Mouse (Mus musculus): Measurements from ENCODE around the gene Nfia. TPM values are rescaled to one million over a fixed set of nuclear protein-coding genes. Genes with fewer than 3 reads are reported as not detected.

Nfia gene
- total RNA-seq, 1 experiment: 0.27 TPM

DNA sequence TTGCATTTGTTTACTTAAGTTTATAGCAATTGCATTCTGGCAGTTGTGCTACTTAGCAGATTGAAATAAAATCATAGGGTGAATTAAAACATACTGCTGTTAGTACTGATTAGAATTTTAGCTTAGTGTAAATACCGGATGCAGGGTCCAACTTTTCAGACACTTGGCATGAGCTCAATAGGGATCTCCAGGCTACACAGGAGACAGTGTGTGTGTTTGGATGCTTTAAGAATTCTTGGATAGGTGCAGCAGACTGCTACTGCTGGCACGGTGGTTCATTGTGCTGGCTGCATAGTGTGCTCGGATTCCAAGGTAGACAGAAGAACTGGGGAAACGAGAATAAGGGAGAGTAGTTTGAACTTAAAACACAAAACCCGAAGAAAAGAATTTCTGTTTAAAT lies 151.9 kb downstream of the Nfia start:
- Histone ChIP-seq H3K27ac (ENCODE audit: insufficient read depth, low read depth, low read length, poor library complexity, severe bottlenecking) (no peak overlapping the region), H3K4me1 (ENCODE audit: control insufficient read depth in 2 of 2, insufficient read depth in 2 of 2, low read length in 2 of 2, poor library complexity in 1 of 2) (no peaks in the 10 kb centered on the region), H3K36me3 (ENCODE audit: control insufficient read depth, insufficient read depth, low read length, poor library complexity, severe bottlenecking) (no peaks in the 10 kb centered on the region), H3K9me3 (ENCODE audit: control insufficient read depth, insufficient read depth, low read depth, low read length) (no peaks in the 10 kb centered on the region), H3K9ac (ENCODE audit: insufficient read depth, low read depth, low read length, poor library complexity, severe bottlenecking) (no peak overlapping the region), H3K4me3 (ENCODE audit: insufficient read depth in 1 of 2, low read depth in 1 of 2, low read length in 2 of 2, poor library complexity in 1 of 2, severe bottlenecking in 1 of 2) (no peak overlapping the region)
- TF ChIP-seq ZC3H11A (IDR thresholded peaks at IDR 0.05; ENCODE audit: borderline replicate concordance, low read depth, low read length) (no peak), CHD2 (IDR thresholded peaks at IDR 0.05; ENCODE audit: low read depth, low read length) (no peak), HCFC1 (IDR thresholded peaks at IDR 0.05; ENCODE audit: borderline replicate concordance, insufficient read depth, low read length) (no peak), MAFK (IDR thresholded peaks at IDR 0.05; ENCODE audit: insufficient read depth, low read depth, low read length) (no peak), ZNF384 (IDR thresholded peaks at IDR 0.05; ENCODE audit: low read depth, low read length) (no peak)
- in situ Hi-C loops (cut with MboI; ENCODE audit: low sequenced_read_pairs in 2 of 2, unreplicated experiment in 2 of 2): no loop called here
- DNase-seq (ENCODE audit: low read depth, low spot score): no peak

DNA sequence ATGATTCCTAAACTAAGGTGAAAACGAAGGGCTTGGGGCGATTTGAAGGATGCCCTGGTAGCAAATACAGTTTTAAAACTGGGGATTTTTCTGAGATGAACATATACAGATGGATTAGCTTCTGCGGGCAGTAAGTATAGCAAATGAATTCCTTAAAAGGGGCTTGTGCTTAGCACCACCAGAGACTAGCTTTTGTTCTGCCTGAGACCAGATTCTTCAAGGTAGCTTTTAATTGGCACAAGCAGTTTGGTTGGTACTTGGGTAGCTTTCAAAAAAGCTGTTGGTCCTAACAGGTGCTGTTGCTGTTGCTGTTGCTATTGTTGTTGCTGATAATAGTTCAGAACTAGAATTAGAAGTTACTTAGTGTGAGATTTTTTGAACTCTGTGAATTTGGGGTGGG lies 152.3 kb downstream of the Nfia start:
- H3K4me1 ChIP-seq (ENCODE audit: control insufficient read depth in 2 of 2, insufficient read depth in 2 of 2, low read length in 2 of 2, poor library complexity in 1 of 2): no peaks in the 10 kb centered on the region
- no peak overlapping the region for H3K27ac ChIP-seq (ENCODE audit: insufficient read depth, low read depth, low read length, poor library complexity, severe bottlenecking)
- no peak for DNase-seq (ENCODE audit: low read depth, low spot score)
- H3K4me3 ChIP-seq (ENCODE audit: insufficient read depth in 1 of 2, low read depth in 1 of 2, low read length in 2 of 2, poor library complexity in 1 of 2, severe bottlenecking in 1 of 2): no peak overlapping the region
- TF ChIP-seq CHD2 (IDR thresholded peaks at IDR 0.05; ENCODE audit: low read depth, low read length): no peak
- no peaks in the 10 kb centered on the region for H3K36me3 ChIP-seq (ENCODE audit: control insufficient read depth, insufficient read depth, low read length, poor library complexity, severe bottlenecking)
- in situ Hi-C loops (cut with MboI; ENCODE audit: low sequenced_read_pairs in 2 of 2, unreplicated experiment in 2 of 2): no loop called here
- H3K9me3 ChIP-seq (ENCODE audit: control insufficient read depth, insufficient read depth, low read depth, low read length): no peaks in the 10 kb centered on the region
- H3K9ac ChIP-seq (ENCODE audit: insufficient read depth, low read depth, low read length, poor library complexity, severe bottlenecking): no peak overlapping the region

- Histone ChIP-seq H3K27ac (ENCODE audit: insufficient read depth, low read depth, low read length, poor library complexity, severe bottlenecking) (no peak overlapping the region), H3K9me3 (ENCODE audit: control insufficient read depth, insufficient read depth, low read depth, low read length) (no peaks in the 10 kb centered on the region), H3K9ac (ENCODE audit: insufficient read depth, low read depth, low read length, poor library complexity, severe bottlenecking) (no peak overlapping the region), H3K36me3 (ENCODE audit: control insufficient read depth, insufficient read depth, low read length, poor library complexity, severe bottlenecking) (no peaks in the 10 kb centered on the region), H3K4me1 (ENCODE audit: control insufficient read depth in 2 of 2, insufficient read depth in 2 of 2, low read length in 2 of 2, poor library complexity in 1 of 2) (no peaks in the 10 kb centered on the region), H3K4me3 (ENCODE audit: insufficient read depth in 1 of 2, low read depth in 1 of 2, low read length in 2 of 2, poor library complexity in 1 of 2, severe bottlenecking in 1 of 2) (no peak overlapping the region)
- TF ChIP-seq ZC3H11A (IDR thresholded peaks at IDR 0.05; ENCODE audit: borderline replicate concordance, low read depth, low read length): no peak
- no peak for TF ChIP-seq MAFK (IDR thresholded peaks at IDR 0.05; ENCODE audit: insufficient read depth, low read depth, low read length)
- TF ChIP-seq HCFC1 (IDR thresholded peaks at IDR 0.05; ENCODE audit: borderline replicate concordance, insufficient read depth, low read length): no peak
- TF ChIP-seq ZNF384 (IDR thresholded peaks at IDR 0.05; ENCODE audit: low read depth, low read length): no peak
- no peak for DNase-seq (ENCODE audit: low read depth, low spot score)
- in situ Hi-C loops (cut with MboI; ENCODE audit: low sequenced_read_pairs in 2 of 2, unreplicated experiment in 2 of 2): no loop called here
Measured at GRCm38 (mm10) chr4:97925644-97926043, 153.1 kb downstream of the Nfia start.

GRCm38 (mm10) chr4:97926607-97927308 lies 154.2 kb downstream of the Nfia start:
- no peaks in the 10 kb centered on the region for H3K36me3 ChIP-seq (ENCODE audit: control insufficient read depth, insufficient read depth, low read length, poor library complexity, severe bottlenecking)
- no peaks in the 10 kb centered on the region for H3K4me1 ChIP-seq (ENCODE audit: control insufficient read depth in 2 of 2, insufficient read depth in 2 of 2, low read length in 2 of 2, poor library complexity in 1 of 2)
- H3K4me3 ChIP-seq (ENCODE audit: insufficient read depth in 1 of 2, low read depth in 1 of 2, low read length in 2 of 2, poor library complexity in 1 of 2, severe bottlenecking in 1 of 2): no peak overlapping the region
- no peak for DNase-seq (ENCODE audit: low read depth, low spot score)
- no peak overlapping the region for H3K9ac ChIP-seq (ENCODE audit: insufficient read depth, low read depth, low read length, poor library complexity, severe bottlenecking)
- no peaks in the 10 kb centered on the region for H3K9me3 ChIP-seq (ENCODE audit: control insufficient read depth, insufficient read depth, low read depth, low read length)
- no peak overlapping the region for H3K27ac ChIP-seq (ENCODE audit: insufficient read depth, low read depth, low read length, poor library complexity, severe bottlenecking)
- in situ Hi-C loops (cut with MboI; ENCODE audit: low sequenced_read_pairs in 2 of 2, unreplicated experiment in 2 of 2): no loop called here
- TF ChIP-seq MAFK (IDR thresholded peaks at IDR 0.05; ENCODE audit: insufficient read depth, low read depth, low read length) (no peak), ZC3H11A (IDR thresholded peaks at IDR 0.05; ENCODE audit: borderline replicate concordance, low read depth, low read length) (no peak), HCFC1 (IDR thresholded peaks at IDR 0.05; ENCODE audit: borderline replicate concordance, insufficient read depth, low read length) (no peak), CHD2 (IDR thresholded peaks at IDR 0.05; ENCODE audit: low read depth, low read length) (no peak), ZNF384 (IDR thresholded peaks at IDR 0.05; ENCODE audit: low read depth, low read length) (no peak)

- Histone ChIP-seq H3K4me1 (ENCODE audit: control insufficient read depth in 2 of 2, insufficient read depth in 2 of 2, low read length in 2 of 2, poor library complexity in 1 of 2) (no peaks in the 10 kb centered on the region), H3K9me3 (ENCODE audit: control insufficient read depth, insufficient read depth, low read depth, low read length) (no peaks in the 10 kb centered on the region), H3K4me3 (ENCODE audit: insufficient read depth in 1 of 2, low read depth in 1 of 2, low read length in 2 of 2, poor library complexity in 1 of 2, severe bottlenecking in 1 of 2) (no peak overlapping the region), H3K9ac (ENCODE audit: insufficient read depth, low read depth, low read length, poor library complexity, severe bottlenecking) (no peak overlapping the region), H3K27ac (ENCODE audit: insufficient read depth, low read depth, low read length, poor library complexity, severe bottlenecking) (no peak overlapping the region), H3K36me3 (ENCODE audit: control insufficient read depth, insufficient read depth, low read length, poor library complexity, severe bottlenecking) (no peaks in the 10 kb centered on the region)
- TF ChIP-seq MAFK (IDR thresholded peaks at IDR 0.05; ENCODE audit: insufficient read depth, low read depth, low read length) (no peak), ZC3H11A (IDR thresholded peaks at IDR 0.05; ENCODE audit: borderline replicate concordance, low read depth, low read length) (no peak), ZNF384 (IDR thresholded peaks at IDR 0.05; ENCODE audit: low read depth, low read length) (no peak), HCFC1 (IDR thresholded peaks at IDR 0.05; ENCODE audit: borderline replicate concordance, insufficient read depth, low read length) (no peak), CHD2 (IDR thresholded peaks at IDR 0.05; ENCODE audit: low read depth, low read length) (no peak)
- DNase-seq (ENCODE audit: low read depth, low spot score): no peak
- in situ Hi-C loops (cut with MboI; ENCODE audit: low sequenced_read_pairs in 2 of 2, unreplicated experiment in 2 of 2): no loop called here
Measured at GRCm38 (mm10) chr4:97927309-97927656, 154.7 kb downstream of the Nfia start.

Data from ES-E14 (cell line).